Mouse (Mus musculus): ENCODE results near the gene Rabac1. TPM values are rescaled to one million over a fixed set of nuclear protein-coding genes. Genes with fewer than 3 reads are reported as not detected.

Gene Rabac1
- polyA plus RNA-seq, 2 experiments, result 46.8 to 62.2 TPM

DNA sequence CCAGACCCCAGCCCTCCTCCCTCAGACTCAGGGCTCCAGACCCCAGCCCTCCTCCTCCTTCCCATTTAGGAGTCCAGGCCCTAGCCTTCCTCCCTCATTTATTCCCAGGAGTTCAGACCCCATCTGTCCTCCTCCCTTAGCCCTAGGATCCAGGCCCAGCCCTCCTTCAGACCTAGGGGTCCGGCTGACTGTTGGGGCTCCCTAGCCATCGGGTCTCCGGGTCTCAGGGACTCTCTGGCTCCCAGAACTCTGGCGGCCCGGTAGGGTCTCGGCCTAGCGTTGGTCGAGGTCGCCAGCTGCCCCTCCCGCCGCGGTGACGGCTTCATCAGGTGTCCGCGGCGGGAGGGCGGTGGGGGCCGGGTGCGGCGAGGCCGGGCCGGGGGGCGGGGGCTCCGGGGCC lies 18.6 kb downstream of the Rabac1 start:
- no peaks in the 10 kb centered on the region for H3K9me3 ChIP-seq (ENCODE audit: control insufficient read depth, low read length)
- ATAC-seq (ENCODE audit: insufficient read depth), result no peak

DNA sequence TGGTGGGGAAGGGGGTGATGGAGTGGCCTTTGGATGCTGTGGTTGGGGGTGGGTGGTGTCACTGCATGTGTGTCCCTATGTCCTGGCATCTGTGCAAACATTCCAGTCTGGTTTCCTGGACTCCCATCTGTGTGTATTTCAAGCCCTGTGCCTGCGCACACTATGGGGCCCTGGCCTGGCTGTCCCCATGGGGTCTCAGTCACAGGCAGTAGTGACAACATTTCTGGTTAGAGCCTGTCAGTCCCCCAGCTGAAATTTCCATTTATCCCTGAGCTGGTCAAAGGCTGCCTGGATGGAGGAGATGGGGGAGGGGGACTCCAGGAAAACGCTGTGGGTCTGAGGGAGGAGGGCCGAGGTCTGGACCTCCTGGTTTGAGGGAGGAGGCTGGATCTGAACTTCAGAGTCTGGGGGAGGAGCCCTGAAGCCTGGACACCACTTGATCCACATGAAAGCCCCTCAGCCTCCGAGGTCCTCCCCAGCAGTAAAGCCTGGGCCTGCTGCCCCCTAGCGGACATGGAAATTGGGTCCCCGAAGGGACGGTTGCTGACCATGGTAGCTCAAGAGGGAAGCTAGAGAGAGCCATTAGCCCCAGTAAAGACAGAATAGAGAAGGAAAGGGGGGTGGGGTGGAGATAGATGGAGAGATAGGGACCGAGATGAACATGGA lies 22.5 kb downstream of the Rabac1 start:
- Histone ChIP-seq H3K4me3 (ENCODE audit: insufficient read depth in 1 of 2, low read depth in 2 of 2, low read length in 2 of 2) (no peak overlapping the region), H3K27me3 (ENCODE audit: control insufficient read depth, insufficient read depth, low read length) (peaks cover 97% of the 10 kb centered on the region), H3K36me3 (replicated peaks; ENCODE audit: control insufficient read depth, insufficient read depth, low read depth) (no peaks in the 10 kb centered on the region), H3K4me2 (ENCODE audit: low read depth) (no peak overlapping the region), H3K27ac (no peak overlapping the region), H3K9me3 (ENCODE audit: control insufficient read depth, low read length) (no peaks in the 10 kb centered on the region), H3K4me1 (replicated peaks; ENCODE audit: control insufficient read depth in 2 of 2, insufficient read depth in 2 of 2, low read length in 1 of 2) (no peaks in the 10 kb centered on the region), H3K9ac (replicated peaks) (no peak overlapping the region)
- WGBS (ENCODE audit: insufficient replicate concordance), result 2% methylated on average over 8 of the region's 8 CpGs
- ATAC-seq (ENCODE audit: insufficient read depth) (0 out of 2 replicates have a peak, but pooled peaks have one; percentile 23), DNase-seq (ENCODE audit: low read depth in 3 of 3, low spot score in 3 of 3) (peak; percentile 20 to 35 (median 30))
- TF ChIP-seq EP300 (IDR thresholded peaks at IDR 0.05; ENCODE audit: low read depth), result no peak
- peak; percentile 94 for TF ChIP-seq CTCF (IDR thresholded peaks at IDR 0.05; ENCODE audit: low read depth)

More for the DNA sequence above, 18.6 kb downstream of the Rabac1 start:
- Histone ChIP-seq H3K9ac (replicated peaks) (no peak overlapping the region), H3K4me1 (replicated peaks; ENCODE audit: control insufficient read depth in 2 of 2, insufficient read depth in 2 of 2, low read length in 1 of 2) (no peaks in the 10 kb centered on the region), H3K36me3 (replicated peaks; ENCODE audit: control insufficient read depth, insufficient read depth, low read depth) (no peaks in the 10 kb centered on the region), H3K27me3 (ENCODE audit: control insufficient read depth, insufficient read depth, low read length) (peaks cover 80% of the 10 kb centered on the region), H3K4me2 (ENCODE audit: low read depth) (peak overlapping the region; percentile 38), H3K4me3 (ENCODE audit: insufficient read depth in 1 of 2, low read depth in 2 of 2, low read length in 2 of 2) (peak overlapping the region in 1 of 2 experiments; percentile 27; a peak in 2 of 4 replicates), H3K27ac (no peak overlapping the region)
- under 1% methylated on average over 21 of the region's 24 CpGs for WGBS (ENCODE audit: insufficient replicate concordance)
- no peak for TF ChIP-seq EP300 (IDR thresholded peaks at IDR 0.05; ENCODE audit: low read depth)
- no peak for TF ChIP-seq CTCF (IDR thresholded peaks at IDR 0.05; ENCODE audit: low read depth)
- DNase-seq (ENCODE audit: low read depth in 3 of 3, low spot score in 3 of 3), result no peak

DNA sequence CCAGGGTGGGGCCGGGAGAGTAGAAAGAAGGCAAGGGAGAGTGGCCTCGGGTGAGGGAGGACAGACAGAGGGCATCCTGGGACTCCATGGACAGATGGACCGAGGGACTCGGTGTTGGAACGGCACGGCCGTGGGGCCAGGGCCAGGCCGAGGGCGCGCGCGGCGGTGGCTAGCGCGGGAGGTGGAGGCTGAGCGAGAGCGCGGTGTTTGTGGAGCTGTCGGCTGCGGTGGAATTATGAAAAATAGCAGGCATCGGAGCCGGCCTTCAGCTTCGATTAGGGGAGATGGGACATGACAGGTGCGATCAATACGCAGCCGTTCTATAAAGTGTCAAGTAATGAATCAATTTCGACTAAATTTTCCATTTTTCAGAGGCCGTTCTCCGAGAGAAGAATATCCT lies 23.8 kb downstream of the Rabac1 start:
- Histone ChIP-seq H3K27me3 (ENCODE audit: control insufficient read depth, insufficient read depth, low read length) (peaks cover 97% of the 10 kb centered on the region), H3K9ac (replicated peaks) (no peak overlapping the region), H3K4me3 (ENCODE audit: insufficient read depth in 1 of 2, low read depth in 2 of 2, low read length in 2 of 2) (no peak overlapping the region), H3K36me3 (replicated peaks; ENCODE audit: control insufficient read depth, insufficient read depth, low read depth) (no peaks in the 10 kb centered on the region), H3K9me3 (ENCODE audit: control insufficient read depth, low read length) (no peaks in the 10 kb centered on the region), H3K27ac (no peak overlapping the region), H3K4me2 (ENCODE audit: low read depth) (no peak overlapping the region), H3K4me1 (replicated peaks; ENCODE audit: control insufficient read depth in 2 of 2, insufficient read depth in 2 of 2, low read length in 1 of 2) (no peaks in the 10 kb centered on the region)
- DNase-seq (ENCODE audit: low read depth in 3 of 3, low spot score in 3 of 3) (no peak), ATAC-seq (ENCODE audit: insufficient read depth) (no peak)
- TF ChIP-seq EP300 (IDR thresholded peaks at IDR 0.05; ENCODE audit: low read depth) (no peak), CTCF (IDR thresholded peaks at IDR 0.05; ENCODE audit: low read depth) (no peak)
- WGBS (ENCODE audit: insufficient replicate concordance), result 6% methylated on average over 29 of the region's 29 CpGs

DNA sequence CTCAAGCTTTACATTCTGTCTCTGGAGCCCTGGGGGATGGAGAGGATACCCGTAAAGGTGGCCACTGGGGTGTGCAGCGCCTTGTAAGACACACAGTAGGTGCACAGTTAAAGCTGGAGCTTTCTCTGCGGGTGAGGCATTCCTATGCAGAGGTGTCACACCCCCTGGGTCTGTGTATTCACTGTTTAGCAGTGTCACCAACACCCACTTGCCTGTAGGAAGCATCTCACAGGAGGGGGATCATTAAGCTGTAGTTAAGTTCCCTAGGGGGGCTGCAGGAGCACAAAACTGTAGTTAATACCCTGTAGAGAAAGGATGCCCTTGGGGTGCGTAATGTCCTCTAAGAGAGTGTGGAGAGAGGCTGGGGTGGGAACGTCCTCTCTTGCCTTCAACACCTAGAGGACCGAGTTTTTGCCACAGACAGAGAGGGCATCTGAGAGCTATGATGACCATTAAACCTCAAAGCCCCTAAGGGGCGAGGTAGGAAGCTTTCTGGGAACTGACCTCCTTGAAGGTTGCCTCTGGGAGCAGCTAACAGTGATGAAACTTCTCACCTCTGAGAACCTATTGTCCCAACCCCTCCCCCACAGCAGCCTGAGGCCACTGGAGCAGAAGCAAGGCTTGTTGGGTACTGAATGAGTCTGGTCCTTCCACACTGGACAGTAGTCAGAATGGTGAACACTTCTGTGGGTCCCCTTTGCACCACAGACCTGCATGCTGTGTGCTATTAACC lies 25.1 kb downstream of the Rabac1 start:
- Histone ChIP-seq H3K4me3 (ENCODE audit: insufficient read depth in 1 of 2, low read depth in 2 of 2, low read length in 2 of 2) (no peak overlapping the region), H3K27ac (no peak overlapping the region), H3K4me2 (ENCODE audit: low read depth) (no peak overlapping the region), H3K27me3 (ENCODE audit: control insufficient read depth, insufficient read depth, low read length) (peaks cover 97% of the 10 kb centered on the region), H3K36me3 (replicated peaks; ENCODE audit: control insufficient read depth, insufficient read depth, low read depth) (no peaks in the 10 kb centered on the region), H3K9ac (replicated peaks) (no peak overlapping the region), H3K4me1 (replicated peaks; ENCODE audit: control insufficient read depth in 2 of 2, insufficient read depth in 2 of 2, low read length in 1 of 2) (no peaks in the 10 kb centered on the region), H3K9me3 (ENCODE audit: control insufficient read depth, low read length) (no peaks in the 10 kb centered on the region)
- 3% methylated on average over 7 of the region's 7 CpGs for WGBS (ENCODE audit: insufficient replicate concordance)
- no peak for DNase-seq (ENCODE audit: low read depth in 3 of 3, low spot score in 3 of 3)
- TF ChIP-seq EP300 (IDR thresholded peaks at IDR 0.05; ENCODE audit: low read depth) (no peak), CTCF (IDR thresholded peaks at IDR 0.05; ENCODE audit: low read depth) (no peak)
- ATAC-seq (ENCODE audit: insufficient read depth), result no peak

DNA sequence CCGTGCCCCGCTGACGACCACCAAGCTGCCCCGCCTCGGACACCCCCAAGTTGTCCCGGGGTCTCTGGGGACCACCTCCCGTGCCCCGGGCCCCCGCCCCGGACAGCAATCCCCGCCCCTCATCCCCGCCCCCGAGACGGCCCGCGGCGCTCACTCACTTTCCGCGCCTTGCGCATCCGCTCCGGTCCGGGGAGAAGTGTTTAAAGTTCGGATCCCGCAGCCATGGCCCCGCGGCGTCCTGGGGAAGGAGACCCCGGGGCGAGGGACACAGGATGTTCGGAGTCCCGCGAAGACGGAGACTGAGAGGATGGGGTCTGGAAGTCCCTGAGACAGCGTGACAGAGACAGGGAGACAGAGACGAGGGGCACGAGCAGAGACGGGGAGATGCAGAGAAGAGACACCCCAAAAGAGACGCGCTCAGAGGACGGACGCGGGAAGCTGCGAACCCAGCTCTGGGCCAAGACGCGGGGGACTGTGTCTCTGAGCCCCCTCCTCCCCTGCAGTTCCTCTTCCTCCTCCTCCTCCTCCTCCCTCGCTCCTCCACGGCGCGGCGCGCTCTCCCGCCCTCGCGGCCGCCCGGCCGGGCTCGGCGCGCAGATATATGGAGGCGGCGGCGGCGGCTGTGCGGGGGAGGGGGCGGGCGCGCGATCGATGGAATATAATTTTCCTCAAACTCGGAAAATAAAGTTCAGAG lies 28.1 kb downstream of the Rabac1 start, which contains the start of gene Gm4881:
Gm4881 (minus strand) TSS at position 238 of the 694 bp plus-strand sequence.
- WGBS (ENCODE audit: insufficient replicate concordance), result 2% methylated on average over 71 of the region's 72 CpGs
- no peak within 1 kb of the TSS for H3K9ac ChIP-seq (replicated peaks)
- no peaks in the 10 kb centered on the region for H3K4me1 ChIP-seq (replicated peaks; ENCODE audit: control insufficient read depth in 2 of 2, insufficient read depth in 2 of 2, low read length in 1 of 2)
- TF ChIP-seq EP300 (IDR thresholded peaks at IDR 0.05; ENCODE audit: low read depth), result no peak
- TF ChIP-seq CTCF (IDR thresholded peaks at IDR 0.05; ENCODE audit: low read depth), result no peak
- H3K9me3 ChIP-seq (ENCODE audit: control insufficient read depth, low read length), result no peaks in the 10 kb centered on the region
- H3K4me3 ChIP-seq (ENCODE audit: insufficient read depth in 1 of 2, low read depth in 2 of 2, low read length in 2 of 2), result peak within 1 kb of the TSS in 1 of 2 experiments; percentile 17; a peak in 2 of 4 replicates
- H3K27me3 ChIP-seq (ENCODE audit: control insufficient read depth, insufficient read depth, low read length), result peaks cover 77% of the 10 kb centered on the region
- ATAC-seq (ENCODE audit: insufficient read depth) (no peak), DNase-seq (ENCODE audit: low read depth in 3 of 3, low spot score in 3 of 3) (no peak)
- H3K36me3 ChIP-seq (replicated peaks; ENCODE audit: control insufficient read depth, insufficient read depth, low read depth), result no peaks in the 10 kb centered on the region
- no peak within 1 kb of the TSS for H3K27ac ChIP-seq
- H3K4me2 ChIP-seq (ENCODE audit: low read depth), result peak within 1 kb of the TSS; percentile 23
